Mouse (Mus musculus) stomach, postnatal 0 days (tissue): Measurements from ENCODE around the gene Apbb2.

Source experiments
- CTCF ChIP-seq: IDR thresholded peaks from 2 replicates; pipeline ENCODE4 v1.5.1; 2016; ENCODE audit warnings: antibody characterized with exemption, low read depth, mild to moderate bottlenecking, moderate library complexity
- EP300 ChIP-seq: optimal IDR thresholded peaks from 2 replicates; pipeline ENCODE3; 2016; ENCODE audit warnings: antibody characterized with exemption

GRCm38 (mm10) chr5:66428071-66428470 lies 190.5 kb downstream of the Apbb2 start:
- no peak for TF ChIP-seq EP300
- no peak for TF ChIP-seq CTCF
